Mouse (Mus musculus): Measurements from ENCODE around the gene Mef2c.

Gene Mef2c

DNA sequence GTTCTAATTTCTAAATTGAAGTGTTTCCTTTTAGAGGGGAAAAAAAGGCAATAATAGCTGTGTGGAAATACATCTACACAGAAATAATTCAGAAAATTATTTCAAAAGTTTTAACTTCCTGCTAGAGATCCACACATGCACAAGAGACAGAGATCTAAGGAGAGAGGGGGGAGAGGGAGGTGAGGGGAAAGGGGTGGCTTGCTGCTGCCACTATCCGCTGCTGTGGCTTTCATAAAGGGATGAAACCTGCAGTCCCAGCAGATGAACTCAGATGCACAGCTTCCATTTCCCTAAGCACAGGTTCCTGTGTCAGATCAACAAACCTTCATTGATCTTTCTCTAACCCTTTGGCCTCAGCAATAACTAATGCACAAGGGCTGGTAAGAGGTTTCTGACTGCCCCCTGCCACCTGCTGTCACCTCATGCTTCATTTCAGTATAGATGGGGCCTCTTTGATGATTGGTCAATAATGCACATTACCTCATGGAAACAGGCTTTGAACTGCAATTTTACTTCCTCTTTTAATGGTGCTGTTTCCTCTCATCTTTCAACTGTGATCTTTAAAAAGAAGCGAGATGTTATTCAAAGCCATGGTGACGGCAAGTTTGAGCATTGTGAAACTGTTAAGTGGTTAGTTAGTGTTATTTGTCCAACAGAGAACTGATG is 105.2 kb downstream of the Mef2c start:
- no peak for DNase-seq (ENCODE audit: low spot score in 2 of 2)

DNA sequence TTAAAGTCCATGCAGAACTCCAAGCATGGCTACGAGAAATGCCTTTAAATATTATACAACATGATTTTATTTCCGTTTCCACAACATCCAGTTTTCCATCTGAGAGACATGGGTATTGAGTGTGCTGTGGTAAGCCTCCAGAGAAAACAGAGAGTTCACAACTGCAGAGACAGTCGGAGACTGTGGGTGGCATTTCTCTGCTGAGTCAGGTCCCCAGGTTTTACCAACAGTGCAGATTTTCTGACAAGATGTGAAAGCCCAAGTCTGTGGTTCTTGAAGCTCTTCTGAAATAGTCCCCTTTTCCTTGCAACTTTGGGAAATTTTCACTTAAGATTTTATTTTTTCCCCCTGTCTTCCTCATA is 105.7 kb downstream of the Mef2c start:
- DNase-seq (ENCODE audit: low spot score in 2 of 2), result no peak

DNA sequence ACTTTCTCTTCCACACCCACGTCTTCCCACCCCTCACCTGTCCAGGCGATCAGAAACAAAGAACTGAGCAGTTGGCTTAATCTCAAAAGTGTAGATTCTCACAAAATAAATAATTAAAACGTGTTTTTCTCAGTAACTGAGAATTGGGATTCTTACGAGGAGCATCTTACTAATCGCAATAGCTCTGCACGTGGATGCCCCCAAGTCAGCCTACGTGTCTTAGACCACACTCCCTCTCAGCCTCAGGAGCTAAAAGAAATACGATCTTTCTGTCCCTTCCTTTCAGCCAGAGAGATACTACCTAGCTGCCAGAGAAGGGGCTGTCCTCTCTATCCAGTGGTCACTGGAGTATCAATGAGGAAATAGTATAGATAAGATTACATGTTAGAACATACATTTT is 106.3 kb downstream of the Mef2c start:
- no peak for DNase-seq (ENCODE audit: low spot score in 2 of 2)

DNA sequence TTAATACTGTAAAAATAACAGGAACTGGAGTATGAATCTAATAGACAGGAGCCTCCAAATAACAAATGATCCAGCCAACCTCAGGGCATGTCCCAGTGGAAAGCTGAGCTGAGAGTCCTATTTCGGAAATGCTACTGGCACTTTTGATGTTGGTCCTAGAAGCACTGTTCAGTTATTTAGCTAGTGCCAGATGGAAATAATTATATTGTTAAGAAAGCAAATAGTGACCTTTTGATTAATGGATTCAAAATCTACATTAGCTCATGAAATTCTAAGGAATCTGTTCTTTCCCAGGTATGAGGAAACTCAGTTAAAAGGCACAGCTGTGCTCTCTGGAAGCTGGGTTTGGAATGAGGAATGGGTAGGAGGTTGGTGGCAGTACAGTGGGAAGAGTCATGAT is 108.4 kb downstream of the Mef2c start:
- DNase-seq (ENCODE audit: low spot score in 2 of 2), result no peak

DNA sequence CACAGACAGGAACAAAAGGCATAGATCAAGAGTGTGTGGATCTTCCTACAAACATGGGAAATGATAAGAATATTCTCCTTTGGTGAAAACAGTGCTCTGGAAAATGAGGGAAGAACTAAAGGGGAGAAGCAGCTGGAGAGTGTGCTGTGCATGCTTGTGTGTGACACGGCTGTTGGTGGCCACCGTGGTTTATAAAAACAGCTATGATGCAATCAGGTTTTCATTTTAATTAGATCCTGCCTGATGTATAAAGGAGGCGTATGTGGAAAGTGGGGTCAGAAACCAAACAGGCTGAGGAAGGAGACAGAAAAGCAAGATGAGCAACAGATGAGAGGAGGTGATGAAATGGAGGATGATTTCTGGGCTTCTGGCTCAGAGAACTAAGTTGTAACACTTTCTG is 112.0 kb downstream of the Mef2c start:
- DNase-seq (ENCODE audit: low spot score in 2 of 2), result no peak

DNA sequence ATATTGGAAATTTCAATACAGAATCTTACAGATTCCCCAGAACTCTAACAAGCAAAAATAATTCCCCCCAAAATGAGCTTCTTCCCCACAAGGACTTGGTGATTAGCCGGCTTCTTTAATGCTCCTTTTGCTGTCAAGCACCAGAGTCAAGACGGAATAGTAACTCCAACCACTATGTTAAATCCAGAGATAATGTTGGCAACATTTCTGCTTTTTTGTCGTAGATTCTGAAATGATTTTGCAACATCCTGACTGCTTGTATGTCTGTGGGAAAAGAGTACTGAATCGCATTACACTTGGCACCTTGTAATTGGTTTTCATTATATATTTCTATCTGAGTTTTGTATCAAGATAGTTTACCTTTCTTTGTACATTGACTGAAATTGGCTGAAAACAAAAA is 120.8 kb downstream of the Mef2c start:
- no peak for DNase-seq (ENCODE audit: low spot score in 2 of 2)

DNA sequence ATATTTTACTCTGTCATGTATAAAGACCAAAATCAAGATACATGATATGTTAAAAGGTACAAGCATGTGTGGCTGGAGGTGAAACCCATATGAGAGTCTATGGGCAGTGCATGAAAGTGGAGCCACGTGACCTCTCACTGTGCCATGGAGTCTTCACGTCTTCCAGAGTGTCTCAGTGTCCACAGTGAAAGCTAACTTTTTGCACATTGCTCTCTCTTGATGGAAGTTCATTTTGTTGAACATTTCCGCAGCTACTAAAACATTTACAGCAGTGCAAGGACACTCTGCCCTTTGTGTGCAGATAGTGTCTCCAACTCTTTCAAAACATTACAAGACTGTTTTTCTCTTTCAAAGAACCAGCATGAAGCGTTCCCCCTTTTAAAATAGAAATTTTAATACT is 123.6 kb downstream of the Mef2c start:
- no peak for DNase-seq (ENCODE audit: low spot score in 2 of 2)

DNA sequence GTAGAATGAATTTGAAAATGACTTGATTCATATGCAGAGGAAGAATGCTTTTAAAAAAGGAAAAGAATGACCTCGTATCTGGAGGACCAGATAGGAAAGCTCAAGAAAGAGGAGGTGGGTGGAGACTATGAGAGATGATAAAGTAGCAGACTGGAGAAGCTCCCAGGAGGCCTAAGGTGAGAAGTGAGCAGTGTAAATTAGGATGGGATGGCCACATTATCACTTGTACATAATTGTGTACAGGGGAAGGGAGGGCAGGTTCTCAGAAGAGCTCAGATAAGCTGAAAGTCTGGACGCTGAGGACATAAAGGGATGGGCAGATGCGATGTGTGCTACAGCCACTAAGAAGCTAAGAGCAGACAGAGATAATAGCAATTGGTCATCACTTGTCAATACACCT is 124.3 kb downstream of the Mef2c start:
- DNase-seq (ENCODE audit: low spot score in 2 of 2), result no peak

DNA sequence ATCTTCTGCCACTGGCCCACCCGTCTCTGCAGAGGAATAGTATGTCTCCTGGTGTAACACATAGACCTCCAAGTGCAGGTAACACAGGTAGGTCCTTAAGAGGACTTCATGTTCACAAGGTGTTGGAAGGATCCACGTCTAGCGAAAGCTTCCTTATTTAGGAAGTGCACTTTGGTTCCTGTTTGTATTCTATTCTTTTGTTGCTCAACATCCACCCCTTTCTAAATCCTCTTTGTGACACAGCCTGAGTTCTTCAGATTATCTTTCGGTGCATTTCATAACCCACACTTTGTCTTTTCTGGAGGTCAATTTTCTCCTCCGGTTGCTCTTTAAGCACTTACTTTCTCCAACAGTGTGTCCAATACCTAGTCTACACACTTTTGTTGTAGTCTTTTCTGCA is 129.3 kb downstream of the Mef2c start:
- DNase-seq (ENCODE audit: low spot score in 2 of 2), result no peak

DNA sequence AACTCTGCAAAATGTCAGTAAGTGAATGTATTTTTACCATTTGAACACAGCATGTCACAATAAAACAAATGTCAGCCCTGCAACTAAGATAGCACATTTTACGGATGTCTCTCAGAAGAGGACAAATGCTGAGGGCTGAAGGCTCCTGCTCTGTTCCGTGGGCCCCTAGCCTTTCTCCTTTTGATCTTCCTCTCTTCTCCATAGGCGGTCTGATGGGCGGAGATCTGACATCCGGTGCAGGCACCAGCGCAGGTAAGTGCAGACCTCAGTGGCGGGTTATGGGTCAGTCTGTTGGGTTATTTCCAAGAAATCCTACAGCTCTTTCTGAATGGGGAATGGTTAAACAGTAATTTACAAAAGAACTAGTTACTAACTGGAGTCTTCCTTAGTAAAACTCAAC is 131.4 kb downstream of the Mef2c start:
- no peak for DNase-seq (ENCODE audit: low spot score in 2 of 2)

DNA sequence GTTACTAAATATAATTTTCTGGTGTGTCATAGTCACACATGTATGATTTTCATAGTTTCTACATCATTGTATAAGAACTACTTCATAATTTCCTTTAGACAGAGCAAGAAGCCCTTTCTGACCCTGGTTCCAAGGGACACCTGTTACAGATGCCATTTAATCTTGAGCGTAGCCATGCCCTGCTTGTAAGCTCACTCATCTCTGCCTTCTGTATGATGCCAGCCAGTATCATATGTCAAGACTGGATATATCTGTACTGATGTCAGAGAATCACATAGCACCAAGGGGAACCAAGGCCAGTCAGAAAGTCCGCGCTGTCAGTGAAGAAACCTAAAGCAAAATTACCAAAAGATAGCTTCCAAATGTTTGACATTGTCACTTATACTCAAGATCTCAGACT is 133.8 kb downstream of the Mef2c start:
- DNase-seq (ENCODE audit: low spot score in 2 of 2), result no peak

DNA sequence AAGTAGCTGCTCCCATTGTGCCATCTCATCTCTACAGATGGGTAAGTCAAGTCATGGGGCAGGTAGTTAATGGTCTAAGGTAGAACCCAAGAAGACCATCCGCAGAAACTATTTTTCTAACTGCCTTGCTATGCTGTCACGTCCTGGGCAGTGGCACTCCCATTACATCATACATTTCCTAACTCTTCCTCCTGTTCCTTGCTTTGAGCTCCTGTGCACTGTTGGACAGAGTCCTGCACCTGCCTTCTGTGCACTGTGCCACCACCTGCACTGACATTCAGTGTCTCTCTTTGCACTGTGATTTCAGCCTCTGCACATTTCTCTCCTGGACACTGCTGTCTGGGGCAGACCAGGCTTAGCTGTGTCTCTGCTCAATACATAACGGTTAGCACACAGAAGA is 134.9 kb downstream of the Mef2c start:
- no peak for DNase-seq (ENCODE audit: low spot score in 2 of 2)

DNA sequence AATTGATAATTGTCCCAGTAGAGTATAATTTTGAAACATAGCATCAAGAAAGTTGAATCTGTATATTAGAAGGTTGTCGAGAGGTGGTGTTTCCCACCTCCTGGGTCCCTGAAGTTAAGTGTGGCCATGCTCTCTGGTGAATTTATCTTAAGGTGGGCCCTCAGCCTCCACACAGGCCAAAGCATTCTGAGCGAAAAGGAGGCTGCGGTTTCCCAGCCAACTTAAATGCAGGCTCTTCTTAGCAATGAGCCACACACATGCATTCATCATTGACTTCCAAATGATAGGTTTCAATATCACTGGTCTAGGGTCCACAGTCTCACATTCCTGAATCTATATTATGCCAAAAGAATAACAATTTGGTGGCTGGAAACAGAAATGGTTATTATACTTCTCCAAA is 145.2 kb downstream of the Mef2c start:
- no peak for DNase-seq (ENCODE audit: low spot score in 2 of 2)

DNA sequence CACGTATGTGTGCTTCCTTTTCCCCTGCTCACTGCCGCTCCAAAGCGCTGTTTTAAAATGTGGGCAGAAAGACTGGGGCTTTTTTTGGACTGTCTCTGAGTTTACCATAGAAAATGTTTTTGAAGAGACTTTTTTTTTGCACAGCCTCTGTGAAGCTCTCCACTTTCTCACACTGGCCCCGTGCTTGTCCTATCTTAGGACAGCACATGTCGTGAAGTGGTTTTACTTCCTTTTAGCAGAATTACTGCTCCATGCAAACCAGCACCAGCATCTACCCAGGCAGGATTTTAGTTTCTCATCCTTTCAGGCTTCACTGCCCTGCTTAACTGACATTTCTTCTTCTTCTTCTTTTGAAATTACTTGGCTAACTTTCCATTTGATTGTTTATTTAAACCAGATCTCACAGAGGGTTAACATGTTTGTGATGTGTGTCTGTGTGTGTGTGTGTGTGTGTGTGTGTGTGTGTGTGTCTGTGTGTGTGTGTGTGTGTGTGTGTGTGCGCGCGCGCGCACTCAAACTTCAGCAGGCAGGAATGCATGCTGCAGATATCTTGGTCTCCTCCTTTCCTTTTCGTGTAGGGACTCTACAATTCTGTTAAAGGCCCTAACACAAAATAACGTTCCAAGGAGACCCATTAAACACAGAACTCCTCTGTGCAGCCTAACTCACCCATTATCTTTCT is 146.1 kb downstream of the Mef2c start:
- no peak for DNase-seq (ENCODE audit: low spot score in 2 of 2)

DNA sequence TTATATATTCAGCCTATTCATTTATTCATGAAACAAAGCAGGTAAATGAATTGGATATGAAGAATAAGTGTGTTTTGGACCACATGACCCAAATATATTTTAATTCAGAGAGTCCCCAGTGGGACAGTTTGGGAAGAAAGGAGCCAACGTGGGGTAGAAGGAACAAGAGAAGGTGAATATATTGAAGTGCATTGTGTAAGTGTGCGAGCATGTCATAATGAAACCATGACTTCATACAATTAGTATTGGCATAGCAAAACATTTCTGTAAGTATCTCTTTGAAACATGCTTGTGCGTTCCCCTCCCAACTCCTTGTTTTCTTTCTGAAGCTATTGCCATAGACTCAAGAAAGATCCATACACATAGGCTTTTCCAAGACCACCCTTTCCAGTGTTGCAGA is 147.0 kb downstream of the Mef2c start:
- no peak for DNase-seq (ENCODE audit: low spot score in 2 of 2)

DNA sequence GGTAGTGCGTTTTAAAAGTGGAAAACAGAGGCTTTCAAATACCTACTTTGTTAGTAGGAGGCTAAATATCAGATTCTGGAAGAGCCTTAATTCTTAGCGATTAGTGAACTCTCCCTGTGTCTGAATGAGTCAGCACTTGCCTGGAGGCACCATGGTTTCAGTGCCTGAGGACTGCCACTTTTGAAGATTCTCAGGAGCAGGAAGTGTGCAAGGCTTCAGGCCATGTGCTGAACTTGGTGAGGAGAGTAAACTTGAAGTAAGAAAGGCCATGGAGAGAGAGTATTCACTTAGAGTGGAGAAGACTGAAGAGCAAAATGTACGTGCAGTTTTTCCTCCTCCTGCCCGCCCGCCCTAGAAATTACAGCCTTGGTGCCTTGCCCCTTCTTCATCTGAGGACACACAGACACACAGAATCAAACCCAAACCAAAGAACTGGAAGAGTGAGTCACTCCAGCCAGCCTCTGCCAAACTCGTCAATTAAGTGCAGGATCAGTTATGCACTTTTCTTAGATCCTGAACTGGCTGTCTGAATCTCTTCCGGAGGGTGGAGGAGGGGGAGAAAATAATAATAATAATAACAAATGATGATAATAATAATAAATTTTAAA is 148.2 kb downstream of the Mef2c start:
- DNase-seq (ENCODE audit: low spot score in 2 of 2), result no peak

DNA sequence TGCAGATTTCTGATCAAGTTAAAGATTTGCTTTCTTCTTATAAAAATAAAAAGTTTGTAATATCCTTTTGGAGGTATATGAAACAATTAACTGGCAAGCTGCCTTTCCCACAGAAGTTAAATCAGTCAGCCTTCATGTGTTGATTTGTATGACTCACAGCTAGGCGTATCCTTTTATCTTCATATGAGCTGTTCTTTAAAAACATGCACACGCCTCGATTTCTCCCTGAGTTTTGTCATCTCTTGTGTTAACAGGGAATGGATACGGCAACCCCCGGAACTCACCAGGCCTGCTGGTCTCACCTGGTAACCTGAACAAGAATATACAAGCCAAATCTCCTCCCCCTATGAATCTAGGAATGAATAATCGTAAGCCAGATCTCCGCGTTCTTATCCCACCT is 148.7 kb downstream of the Mef2c start:
- DNase-seq (ENCODE audit: low spot score in 2 of 2), result no peak

DNA sequence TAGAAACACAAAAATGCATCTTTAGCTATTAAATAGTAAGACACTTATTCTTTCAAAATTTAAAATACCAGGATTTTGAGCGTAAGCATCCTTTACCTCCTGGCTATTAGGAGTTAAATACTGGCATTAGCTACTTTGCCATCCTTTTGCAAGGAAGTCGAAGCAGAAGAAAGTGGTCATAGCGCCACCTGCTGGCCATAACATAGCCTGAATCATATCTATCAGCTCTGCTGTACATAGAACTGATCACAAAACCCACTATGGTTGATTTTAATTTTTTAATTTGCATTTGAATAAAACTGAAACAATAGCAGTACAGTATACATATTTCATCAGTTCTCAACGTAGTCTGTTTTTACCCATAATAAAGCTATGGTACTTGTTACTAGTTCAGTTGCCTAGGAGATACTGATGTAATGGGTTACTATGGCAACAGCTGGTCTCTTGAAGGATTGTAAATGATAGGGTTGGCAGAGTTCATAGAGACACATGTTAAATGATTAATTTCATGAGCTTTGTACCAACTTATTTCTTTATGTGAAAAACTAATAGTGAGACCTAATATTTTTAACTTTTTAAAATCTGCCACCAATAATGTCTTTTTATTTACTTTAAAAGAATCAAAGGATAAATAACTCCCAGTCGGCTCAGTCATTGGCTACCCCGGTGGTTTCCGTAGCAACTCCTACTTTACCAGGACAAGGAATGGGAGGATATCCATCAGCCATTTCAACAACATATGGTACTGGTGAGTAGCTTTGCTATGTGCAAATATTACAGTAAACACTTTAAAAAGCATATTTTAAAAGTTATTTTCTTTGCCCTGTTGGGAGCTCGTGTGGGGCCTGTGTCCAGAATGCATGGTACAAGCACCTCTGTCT is 151.3 kb downstream of the Mef2c start:
- peak; percentile 23 to 67 for DNase-seq (ENCODE audit: low spot score in 2 of 2)

DNA sequence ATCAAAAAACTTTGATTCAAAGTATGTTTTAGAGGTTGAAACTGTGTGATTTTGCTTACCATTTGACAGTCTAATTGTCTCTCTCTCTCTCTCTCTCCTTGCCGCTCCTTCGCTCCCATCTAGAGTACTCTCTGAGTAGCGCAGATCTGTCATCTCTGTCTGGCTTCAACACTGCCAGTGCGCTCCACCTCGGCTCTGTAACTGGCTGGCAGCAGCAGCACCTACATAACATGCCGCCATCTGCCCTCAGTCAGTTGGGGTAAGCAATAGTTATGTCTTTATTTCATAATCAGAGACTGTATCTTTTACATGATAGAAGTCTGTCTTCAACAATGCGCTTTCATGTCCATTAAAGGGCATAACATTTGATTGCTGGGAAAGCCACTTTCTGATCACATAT is 152.3 kb downstream of the Mef2c start:
- DNase-seq (ENCODE audit: low spot score in 2 of 2), result no peak

DNA sequence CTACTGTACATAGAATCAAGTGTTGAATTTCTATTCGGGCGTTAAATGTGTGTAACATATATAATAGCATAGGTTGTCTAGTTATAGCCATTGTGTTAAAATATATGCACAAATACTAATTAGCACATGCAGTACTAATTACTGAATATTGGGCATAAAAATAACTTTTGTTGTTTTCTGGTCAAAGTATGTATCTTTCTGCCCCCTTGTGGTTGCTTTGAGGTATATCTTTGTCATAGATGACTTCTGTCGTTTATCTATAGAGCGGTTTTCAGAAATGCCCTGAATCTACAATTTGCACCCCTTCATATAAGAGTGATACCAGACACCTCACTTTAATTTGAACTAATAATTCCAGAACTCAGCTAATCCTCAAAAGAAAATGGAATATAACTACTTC is 152.9 kb downstream of the Mef2c start:
- peak in 1 of 2 experiments; percentile 7 for DNase-seq (ENCODE audit: low spot score in 2 of 2)

DNA sequence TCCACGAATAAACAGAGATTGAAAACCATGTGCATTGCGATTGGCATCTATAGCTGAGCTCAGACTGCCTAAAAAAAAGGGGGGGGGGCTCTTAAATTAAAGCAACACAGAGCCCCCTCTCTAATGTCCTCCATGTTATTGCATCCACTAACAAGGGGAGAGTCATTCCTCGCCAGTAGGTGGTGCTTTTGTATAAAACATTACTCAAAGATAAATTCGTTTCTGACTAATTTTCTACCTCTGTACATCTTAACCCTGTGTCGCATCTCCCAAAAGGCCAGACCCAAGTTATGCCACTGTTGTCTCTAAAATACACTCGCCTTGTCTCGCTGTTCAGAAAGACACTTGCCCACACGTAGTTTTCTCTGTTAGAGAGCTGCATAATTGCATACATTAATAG is 156.9 kb downstream of the Mef2c start:
- DNase-seq (ENCODE audit: low spot score in 2 of 2), result no peak

DNA sequence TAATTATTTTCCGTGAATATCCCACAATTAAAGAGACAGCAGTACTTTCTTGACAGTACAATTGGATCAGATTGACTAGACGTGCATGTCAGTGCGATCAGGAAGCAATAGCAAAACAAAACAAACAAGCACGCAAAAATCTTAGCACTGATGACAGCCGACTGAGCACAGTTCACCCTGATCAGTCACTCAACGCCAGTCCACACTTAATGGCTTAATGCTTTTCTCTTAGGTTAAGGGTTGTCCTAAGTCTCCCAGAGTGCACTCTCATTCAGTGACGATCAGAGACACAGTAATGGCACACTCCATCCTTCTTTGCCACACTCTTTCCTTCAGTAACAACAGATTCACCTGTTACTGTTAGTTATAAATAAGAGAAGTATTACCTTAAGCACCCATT is 157.3 kb downstream of the Mef2c start:
- no peak for DNase-seq (ENCODE audit: low spot score in 2 of 2)

All from thymus, postnatal 10 days (tissue).